Mouse (Mus musculus): ENCODE data around the gene Fam189a2.

- no peak for TF ChIP-seq POLR2A (IDR thresholded peaks at IDR 0.05; ENCODE audit: low read depth, low read length)
- no peak for TF ChIP-seq CTCF (IDR thresholded peaks at IDR 0.05; ENCODE audit: extremely low read depth, insufficient read length, insufficient replicate concordance, low read depth, low read length)
Observed at GRCm38 (mm10) chr19:24024667-24025066, 6.2 kb downstream of the Fam189a2 start.
